Mouse (Mus musculus) MEL (cell line): ENCODE measurements around the gene Trim14. TPM values are rescaled to one million over a fixed set of nuclear protein-coding genes. Genes with fewer than 3 reads are reported as not detected.
A peak's percentile ranks its signal among the peaks of the same experiment; 100 is the strongest.

Experiments
- DNase-seq: peaks from one replicate; pipeline ENCODE4 v3.0.0; 2011; ENCODE audit warnings: low read depth, low spot score
- H3K27ac ChIP-seq: 2 replicates; pipeline ENCODE4 v1.5.1; 2012; ENCODE audit warnings: low read depth, mild to moderate bottlenecking, control low read depth, low read length, moderate library complexity; ENCODE audit not compliant: control insufficient read depth
- H3K27me3 ChIP-seq, 2 experiments: fragments of 150-350 bp in 1 of 2; sonication (generic) in 1 of 2; 2 replicates each; pipeline ENCODE4 v1.6.1; 2012; ENCODE audit warnings: low read length in 2 of 2, mild to moderate bottlenecking in 2 of 2, improper control_type of control experiment in 1 of 2, moderate library complexity in 1 of 2; ENCODE audit not compliant: insufficient read depth in 2 of 2, control insufficient read depth in 1 of 2
- H3K36me3 ChIP-seq, 2 experiments: 2 replicates each; pipeline ENCODE4 v1.6.1; 2012 to 2014; ENCODE audit warnings: low read length in 2 of 2, improper control_type of control experiment in 1 of 2, inconsistent platforms in 1 of 2, mild to moderate bottlenecking in 1 of 2; ENCODE audit not compliant: insufficient read depth in 2 of 2, control insufficient read depth in 1 of 2
- H3K4me1 ChIP-seq, 2 experiments: fragments of 150-350 bp in 1 of 2; sonication (generic) in 1 of 2; 2 replicates each; pipeline ENCODE4 v1.6.1; 2012; ENCODE audit warnings: low read length in 2 of 2, improper control_type of control experiment in 1 of 2, mild to moderate bottlenecking in 1 of 2; ENCODE audit not compliant: insufficient read depth in 2 of 2, control insufficient read depth in 1 of 2
- H3K4me3 ChIP-seq, 2 experiments: fragments of 150-350 bp in 1 of 2; sonication (generic) in 1 of 2; 2 replicates each; pipeline ENCODE4 v1.5.1; 2012; ENCODE audit warnings: low read depth in 2 of 2, low read length in 2 of 2, mild to moderate bottlenecking in 2 of 2, moderate library complexity in 2 of 2, control low read depth in 1 of 2, improper control_type of control experiment in 1 of 2; ENCODE audit not compliant: control insufficient read depth in 1 of 2, insufficient read depth in 1 of 2
- H3K79me2 ChIP-seq: 2 replicates; pipeline ENCODE4 v1.6.1; 2012; ENCODE audit warnings: mild to moderate bottlenecking, low read length, moderate library complexity; ENCODE audit not compliant: control insufficient read depth, poor library complexity, insufficient read depth
- H3K9ac ChIP-seq: 2 replicates; pipeline ENCODE4 v1.6.1; 2012; ENCODE audit warnings: low read depth, mild to moderate bottlenecking, control low read depth, low read length, moderate library complexity; ENCODE audit not compliant: control insufficient read depth, poor library complexity, severe bottlenecking
- H3K9me3 ChIP-seq: fragments of 150-350 bp; sonication (generic); replicated peaks from 2 replicates; pipeline ENCODE4 v1.6.1; 2012; ENCODE audit warnings: mild to moderate bottlenecking, low read length, improper control_type of control experiment, moderate library complexity; ENCODE audit not compliant: insufficient read depth
- ETS1 ChIP-seq: IDR thresholded peaks from 2 replicates; pipeline ENCODE4 v1.6.1; 2012; ENCODE audit warnings: low read depth, mild to moderate bottlenecking, inconsistent platforms, low read length, improper control_type of control experiment, moderate library complexity
- GATA1 ChIP-seq: IDR thresholded peaks from 2 replicates; pipeline ENCODE4 v1.6.1; 2011; ENCODE audit warnings: low read depth, low read length, improper control_type of control experiment
- MAFK ChIP-seq: IDR thresholded peaks from 2 replicates; pipeline ENCODE4 v1.6.1; 2011; ENCODE audit warnings: low read depth, mild to moderate bottlenecking, low read length, improper control_type of control experiment, borderline replicate concordance
- MEF2A ChIP-seq: IDR thresholded peaks from 2 replicates; pipeline ENCODE4 v1.6.1; 2014; ENCODE audit warnings: low read depth, mild to moderate bottlenecking, inconsistent platforms, low read length, improper control_type of control experiment; ENCODE audit not compliant: poor library complexity, insufficient replicate concordance, severe bottlenecking; ENCODE audit errors: extremely low read depth
- MXI1 ChIP-seq: IDR thresholded peaks from 2 replicates; pipeline ENCODE4 v1.6.1; 2011; ENCODE audit warnings: mild to moderate bottlenecking, low read depth, low read length, improper control_type of control experiment
- MYB ChIP-seq: IDR thresholded peaks from 2 replicates; pipeline ENCODE4 v1.6.1; 2011; ENCODE audit warnings: mild to moderate bottlenecking, low read depth, low read length, improper control_type of control experiment
- NELFE ChIP-seq: IDR thresholded peaks from 2 replicates; pipeline ENCODE4 v1.6.1; 2011; ENCODE audit warnings: low read depth, low read length, improper control_type of control experiment
- POLR2A ChIP-seq, 2 experiments: IDR thresholded peaks; 2 replicates each; pipeline ENCODE4 v1.6.1; 2011 to 2012; ENCODE audit warnings: low read length in 2 of 2, mild to moderate bottlenecking in 2 of 2, control low read depth in 1 of 2, improper control_type of control experiment in 1 of 2, low read depth in 1 of 2, moderate library complexity in 1 of 2; ENCODE audit not compliant: control insufficient read depth in 1 of 2, insufficient read depth in 1 of 2, poor library complexity in 1 of 2
- POLR2AphosphoS2 ChIP-seq: IDR thresholded peaks from 2 replicates; pipeline ENCODE4 v1.6.1; 2011; ENCODE audit warnings: low read length, improper control_type of control experiment
- RAD21 ChIP-seq: IDR thresholded peaks from 2 replicates; pipeline ENCODE4 v1.6.1; 2011; ENCODE audit warnings: mild to moderate bottlenecking, low read depth, low read length, improper control_type of control experiment
- RCOR1 ChIP-seq: IDR thresholded peaks from 2 replicates; pipeline ENCODE4 v1.6.1; 2012; ENCODE audit warnings: low read depth, mild to moderate bottlenecking, inconsistent platforms, low read length, improper control_type of control experiment
- TAL1 ChIP-seq: IDR thresholded peaks from 2 replicates; pipeline ENCODE4 v1.6.1; 2012; ENCODE audit warnings: mild to moderate bottlenecking, inconsistent platforms, low read length, moderate library complexity, mixed read lengths
- TBP ChIP-seq: IDR thresholded peaks from 2 replicates; pipeline ENCODE4 v1.8.0; 2011; ENCODE audit warnings: low read depth, low read length, improper control_type of control experiment
- TCF12 ChIP-seq: IDR thresholded peaks from 2 replicates; pipeline ENCODE4 v1.6.1; 2014; ENCODE audit warnings: low read depth, mild to moderate bottlenecking, inconsistent platforms, low read length, improper control_type of control experiment, moderate library complexity
- USF2 ChIP-seq, 2 experiments: IDR thresholded peaks; 2 replicates each; pipeline ENCODE4 v1.6.1; 2011 to 2012; ENCODE audit warnings: improper control_type of control experiment in 2 of 2, low read length in 2 of 2, borderline replicate concordance in 1 of 2, inconsistent platforms in 1 of 2, low read depth in 1 of 2, mild to moderate bottlenecking in 1 of 2; ENCODE audit not compliant: insufficient read depth in 1 of 2
- ZC3H11A ChIP-seq: IDR thresholded peaks from 2 replicates; pipeline ENCODE4 v1.6.1; 2012; ENCODE audit warnings: low read depth, mild to moderate bottlenecking, inconsistent platforms, low read length, improper control_type of control experiment
- ZMIZ1 ChIP-seq: IDR thresholded peaks from 2 replicates; pipeline ENCODE4 v1.6.1; 2012; ENCODE audit warnings: low read depth, mild to moderate bottlenecking, inconsistent platforms, low read length, improper control_type of control experiment, moderate library complexity
- polyA plus RNA-seq, 2 experiments: library from polyadenylated mRNA; stranded (reverse) in 1 of 2; unstranded in 1 of 2; fragments of >175 nt in 1 of 2; fragments of >200 nt in 1 of 2; gene quantifications; 2 replicates each; pipeline versions ENCODE4 v1.2.1 to v1.2.4; 2012; ENCODE audit warnings: low replicate concordance in 2 of 2, low read depth in 1 of 2; ENCODE audit not compliant: insufficient read length in 2 of 2, insufficient read depth in 1 of 2, missing spikeins in 1 of 2
- total RNA-seq: library from RNA; depleted of rRNA; stranded (reverse); fragments of 300-350 nt; gene quantifications from 2 replicates; pipeline ENCODE4 v1.2.3, GENCODE M21; 2012

The Trim14 gene
- total and polyA plus RNA-seq, 3 experiments: 1.1 to 5.1 TPM; not detected in 1

DNA sequence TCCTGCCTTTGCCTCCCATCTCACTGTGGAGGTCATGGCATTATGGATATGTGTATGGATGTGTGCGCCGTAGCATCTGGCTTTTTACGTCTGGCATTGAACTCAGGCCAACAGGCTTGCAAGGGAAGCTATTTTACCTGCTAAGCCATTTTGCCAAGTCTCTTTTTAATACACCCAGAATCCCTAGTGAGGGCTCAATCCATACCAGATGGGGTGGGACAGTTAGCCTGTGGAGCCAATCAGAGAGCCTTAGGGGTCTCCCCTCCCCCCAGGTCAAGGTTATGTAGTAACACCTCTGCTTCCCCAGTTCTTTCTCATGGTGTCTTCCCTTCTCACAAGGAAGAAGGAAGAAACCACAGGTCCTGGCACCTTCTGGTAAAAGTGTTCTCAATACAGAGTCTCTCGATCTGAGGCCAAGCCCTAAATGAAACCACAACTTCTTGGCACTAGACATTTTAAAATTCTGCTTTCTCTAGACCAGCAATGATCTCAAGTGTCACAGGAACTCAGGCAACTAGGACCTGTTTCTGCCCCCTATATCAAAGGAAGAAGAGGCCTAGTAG is 29.5 kb upstream of the Trim14 start:
- Histone ChIP-seq H3K9me3 (no peaks in the 10 kb centered on the region), H3K27me3 (no peaks in the 10 kb centered on the region), H3K4me1 (peaks cover 23 to 54% of the 10 kb centered on the region in 2 experiments), H3K4me3 (no peak overlapping the region), H3K36me3 (peaks cover 0 to 37% of the 10 kb centered on the region in 2 experiments; a peak in 2 of 4 replicates), H3K9ac (no peak overlapping the region), H3K27ac (peak overlapping the region; percentile 22; the same call in 1 of the 2 replicates), H3K79me2 (no peaks in the 10 kb centered on the region)
- TF ChIP-seq TBP: 0 out of 2 replicates have a peak, but pooled peaks have one; percentile 4
- TF ChIP-seq POLR2A (IDR thresholded peaks at IDR 0.05; ENCODE audit: control insufficient read depth in 1 of 2, insufficient read depth in 1 of 2, low read depth in 1 of 2, low read length in 2 of 2, poor library complexity in 1 of 2): no peak
- no peak for TF ChIP-seq ZMIZ1
- no peak for TF ChIP-seq RCOR1
- TF ChIP-seq ZC3H11A: no peak
- TF ChIP-seq MXI1: no peak
- no peak for TF ChIP-seq TAL1
- TF ChIP-seq MAFK: no peak
- peak; percentile 62 for DNase-seq

- H3K9me3 ChIP-seq: no peaks in the 10 kb centered on the region
- no peak for DNase-seq
- peaks cover 23 to 55% of the 10 kb centered on the region in 2 experiments for H3K4me1 ChIP-seq
- H3K36me3 ChIP-seq: peaks cover 0 to 37% of the 10 kb centered on the region in 2 experiments; a peak in 2 of 4 replicates
- H3K27me3 ChIP-seq: no peaks in the 10 kb centered on the region
- H3K9ac ChIP-seq: peak overlapping the region; percentile 39
- peak; percentile 56 for TF ChIP-seq GATA1
- TF ChIP-seq USF2 (IDR thresholded peaks at IDR 0.05; ENCODE audit: borderline replicate concordance in 1 of 2, insufficient read depth in 1 of 2, low read depth in 1 of 2, low read length in 2 of 2): no peak
- TF ChIP-seq MXI1: no peak
- no peak for TF ChIP-seq POLR2AphosphoS2
- no peak for TF ChIP-seq RAD21
- TF ChIP-seq NELFE: peak; percentile 32
- TF ChIP-seq ETS1: peak; percentile 63
- no peak for TF ChIP-seq TCF12
- TF ChIP-seq MEF2A: 0 out of 2 replicates have a peak, but pooled peaks have one; percentile 1
- peak; percentile 37; the same call in 1 of the 2 replicates for TF ChIP-seq RCOR1
- TF ChIP-seq ZC3H11A: no peak
- TF ChIP-seq TAL1: no peak
- no peak for TF ChIP-seq MYB
- peak overlapping the region; percentile 75 for H3K27ac ChIP-seq
- no peaks in the 10 kb centered on the region for H3K79me2 ChIP-seq
- H3K4me3 ChIP-seq: peak overlapping the region; percentile 39 to 45
These were observed 28.3 kb upstream of the Trim14 start for GRCm38 (mm10) chr4:46564247-46564646.
